Mouse (Mus musculus) stomach, embryonic 14.5 days (tissue): Measurements from ENCODE around the gene Csrp1. TPM values are rescaled to one million over a fixed set of nuclear protein-coding genes. Genes with fewer than 3 reads are reported as not detected.

Source experiments
- ATAC-seq: fragments of 200-750 bp; cut with Nextera tagmentation; 2 replicates; pipeline ENCODE4 v1.8.0; 2017; ENCODE audit warnings: low read depth, moderate TSS enrichment; ENCODE audit not compliant: insufficient number of reproducible peaks, insufficient read depth, low FRiP score
- H3K27ac ChIP-seq: fragments of 300-500 bp; sonication (generic); 2 replicates; pipeline ENCODE4 v1.5.1; 2014; ENCODE audit warnings: mild to moderate bottlenecking, low read length, moderate library complexity, mixed read lengths
- H3K27me3 ChIP-seq: fragments of 300-500 bp; sonication (generic); 2 replicates; pipeline ENCODE4 v1.6.1; 2014; ENCODE audit warnings: low read length, control low read depth, mixed read lengths; ENCODE audit not compliant: control insufficient read depth, insufficient read depth
- H3K36me3 ChIP-seq: fragments of 300-500 bp; sonication (generic); 2 replicates; pipeline ENCODE4 v1.6.1; 2014; ENCODE audit warnings: mild to moderate bottlenecking, control low read depth, low read length, moderate library complexity, mixed read lengths; ENCODE audit not compliant: control insufficient read depth, insufficient read depth
- H3K4me1 ChIP-seq: fragments of 300-500 bp; sonication (generic); 2 replicates; pipeline ENCODE4 v1.6.1; 2014; ENCODE audit warnings: low read length, control low read depth, mixed read lengths; ENCODE audit not compliant: control insufficient read depth, insufficient read depth
- H3K4me2 ChIP-seq: fragments of 300-500 bp; sonication (generic); replicated peaks from 2 replicates; pipeline ENCODE4 v1.6.1; 2014; ENCODE audit warnings: low read depth, low read length, control low read depth
- H3K4me3 ChIP-seq: fragments of 300-500 bp; sonication (generic); 2 replicates; pipeline ENCODE4 v1.5.1; 2014; ENCODE audit warnings: low read depth, low read length, control low read depth
- H3K9ac ChIP-seq: fragments of 300-500 bp; sonication (generic); replicated peaks from 2 replicates; pipeline ENCODE4 v1.6.1; 2014; ENCODE audit warnings: low read depth, mild to moderate bottlenecking, control low read depth, low read length, moderate library complexity, mixed read lengths
- H3K9me3 ChIP-seq: fragments of 300-500 bp; sonication (generic); 2 replicates; pipeline ENCODE4 v1.6.1; 2016; ENCODE audit warnings: low read depth, low read length, control low read depth; ENCODE audit not compliant: control insufficient read depth
- WGBS: fragments of 180-500 bp; shearing (Covaris S2); extraction: QIAGEN DNeasy Blood & Tissue Kit; methylation state at CpG from one replicate; pipeline ENCODE4 v1.1.7; 2014; 5-methylcytosine and 5-hydroxymethylcytosine counted together
- polyA plus RNA-seq: library from polyadenylated mRNA; unstranded; fragments of >200 nt; fragmentation: Nextera tagmentation; extraction: Ambion mirVana; gene quantifications from 2 replicates; pipeline ENCODE4 v1.2.1, GENCODE M21; 2014

Csrp1 gene
- polyA plus RNA-seq, 1 experiment from 2014 or later = 232 TPM

DNA sequence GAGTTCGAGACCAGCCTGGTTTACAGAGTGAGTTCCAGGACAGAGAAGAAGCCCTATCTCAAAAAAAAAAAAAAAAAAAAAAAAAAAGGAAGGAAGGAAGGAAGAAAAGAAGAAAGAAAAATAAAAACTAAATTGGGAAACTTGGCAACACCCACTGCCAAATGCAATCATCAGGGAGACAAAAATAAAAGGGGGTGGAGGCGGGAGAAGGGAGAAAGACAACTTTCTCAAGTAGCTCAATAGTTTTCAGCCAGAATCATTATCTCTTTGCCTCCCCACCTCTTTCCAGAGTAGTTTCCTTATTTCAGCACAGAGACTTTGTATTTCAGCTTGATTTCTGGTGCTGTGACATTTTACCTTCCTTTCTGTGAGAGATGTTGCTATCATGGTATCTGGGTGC lies 20.0 kb upstream of the Csrp1 start:
- Histone ChIP-seq H3K4me2 (no peak overlapping the region), H3K27ac (no peak overlapping the region)
- WGBS = 48% methylated on average over 2 of the region's 2 CpGs

GRCm38 (mm10) chr1:135700605-135701004 lies 19.3 kb upstream of the Csrp1 start:
- no peaks in the 10 kb centered on the region for H3K36me3 ChIP-seq
- H3K4me1 ChIP-seq = peaks cover 16% of the 10 kb centered on the region
- no peak overlapping the region for H3K27ac ChIP-seq
- no peak overlapping the region for H3K9ac ChIP-seq
- no peaks in the 10 kb centered on the region for H3K9me3 ChIP-seq
- ATAC-seq = peak; percentile 37; the same call in 1 of the 2 replicates
- H3K4me2 ChIP-seq = no peak overlapping the region
- 2% methylated on average over 7 of the region's 7 CpGs for WGBS
- no peaks in the 10 kb centered on the region for H3K27me3 ChIP-seq
- no peak overlapping the region for H3K4me3 ChIP-seq

More for the DNA sequence above, 20.0 kb upstream of the Csrp1 start:
- no peaks in the 10 kb centered on the region for H3K9me3 ChIP-seq
- no peak overlapping the region for H3K4me3 ChIP-seq
- H3K36me3 ChIP-seq = no peaks in the 10 kb centered on the region
- peaks cover 16% of the 10 kb centered on the region for H3K4me1 ChIP-seq
- no peaks in the 10 kb centered on the region for H3K27me3 ChIP-seq
- no peak for ATAC-seq
- H3K9ac ChIP-seq = no peak overlapping the region

- Histone ChIP-seq H3K27ac (no peak overlapping the region), H3K4me1 (peaks cover 16% of the 10 kb centered on the region), H3K27me3 (no peaks in the 10 kb centered on the region), H3K9me3 (no peaks in the 10 kb centered on the region), H3K9ac (no peak overlapping the region), H3K36me3 (no peaks in the 10 kb centered on the region), H3K4me2 (no peak overlapping the region), H3K4me3 (no peak overlapping the region)
- WGBS = 51% methylated on average over 3 of the region's 3 CpGs
- no peak for ATAC-seq
Measured at GRCm38 (mm10) chr1:135701314-135701713, 18.5 kb upstream of the Csrp1 start.

- no peak for ATAC-seq
- 44% methylated on average over 2 of the region's 2 CpGs for WGBS
Measured at GRCm38 (mm10) chr1:135702722-135703121, 17.1 kb upstream of the Csrp1 start.

GRCm38 (mm10) chr1:135704317-135704821 lies 15.5 kb upstream of the Csrp1 start:
- H3K9me3 ChIP-seq = no peaks in the 10 kb centered on the region
- H3K4me2 ChIP-seq = no peak overlapping the region
- no peak overlapping the region for H3K4me3 ChIP-seq
- no peak for ATAC-seq
- WGBS = 65% methylated on average over 3 of the region's 3 CpGs
- H3K36me3 ChIP-seq = no peaks in the 10 kb centered on the region
- H3K27me3 ChIP-seq = no peaks in the 10 kb centered on the region
- H3K27ac ChIP-seq = no peak overlapping the region
- no peak overlapping the region for H3K9ac ChIP-seq
- H3K4me1 ChIP-seq = peaks cover 3% of the 10 kb centered on the region; the same call in 1 of the 2 replicates

More at GRCm38 (mm10) chr1:135702722-135703121, 17.1 kb upstream of the Csrp1 start:
- Histone ChIP-seq H3K9me3 (no peaks in the 10 kb centered on the region), H3K4me2 (no peak overlapping the region), H3K4me3 (no peak overlapping the region), H3K36me3 (no peaks in the 10 kb centered on the region), H3K27ac (no peak overlapping the region), H3K27me3 (no peaks in the 10 kb centered on the region), H3K4me1 (peaks cover 14% of the 10 kb centered on the region), H3K9ac (no peak overlapping the region)

DNA sequence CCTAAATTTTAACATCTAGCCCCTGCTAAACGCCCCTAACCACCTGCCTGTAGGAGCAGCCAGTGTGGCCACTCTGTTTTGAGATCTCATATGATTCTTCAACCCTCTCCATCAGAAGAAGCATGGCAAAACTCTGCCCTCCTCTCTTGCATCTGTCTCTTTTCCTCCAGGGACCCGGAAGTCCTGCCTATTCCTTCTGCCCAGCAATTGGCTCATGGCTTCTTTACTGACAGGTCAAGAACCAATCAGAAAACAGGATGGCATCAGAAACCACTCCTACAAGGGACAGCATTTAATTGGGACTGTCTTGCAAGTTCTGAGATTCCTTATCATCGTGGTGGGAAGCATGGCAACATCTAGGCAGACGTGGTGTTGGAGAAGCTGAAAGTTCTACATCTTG lies 11.5 kb upstream of the Csrp1 start:
- Histone ChIP-seq H3K36me3 (no peaks in the 10 kb centered on the region), H3K4me2 (no peak overlapping the region), H3K4me1 (peaks cover 8% of the 10 kb centered on the region; the same call in 1 of the 2 replicates), H3K9me3 (no peaks in the 10 kb centered on the region), H3K4me3 (no peak overlapping the region), H3K27me3 (no peaks in the 10 kb centered on the region), H3K9ac (no peak overlapping the region), H3K27ac (no peak overlapping the region)
- ATAC-seq = no peak
- 38% methylated on average over 4 of the region's 4 CpGs for WGBS

DNA sequence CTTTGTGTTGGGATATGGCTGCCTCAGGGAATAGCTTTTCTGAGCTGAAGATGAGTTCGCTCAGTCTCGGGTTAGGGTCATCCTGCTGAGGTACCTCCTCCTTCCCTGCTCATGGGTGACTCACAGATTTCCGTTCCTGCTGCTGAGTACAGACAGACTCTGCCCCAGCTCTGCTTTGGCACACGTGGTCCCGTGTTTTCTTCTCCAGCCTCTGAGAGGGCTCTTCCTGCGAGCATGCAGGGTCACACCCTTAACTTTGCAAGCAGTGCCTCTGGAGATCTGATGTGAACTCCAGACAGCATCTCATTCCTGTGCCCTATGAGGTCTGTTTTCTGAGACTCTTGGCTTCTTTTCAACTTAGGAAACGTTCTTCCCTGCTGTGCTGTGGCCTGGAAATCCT lies 8.7 kb upstream of the Csrp1 start:
- 0 out of 2 replicates have a peak, but pooled peaks have one; percentile 28 for ATAC-seq
- Histone ChIP-seq H3K9me3 (no peaks in the 10 kb centered on the region), H3K27ac (0 out of 2 replicates have a peak overlapping the region, but pooled peaks have one; percentile 15), H3K9ac (no peak overlapping the region), H3K36me3 (no peaks in the 10 kb centered on the region), H3K4me3 (no peak overlapping the region), H3K4me2 (no peak overlapping the region), H3K27me3 (no peaks in the 10 kb centered on the region), H3K4me1 (peaks cover 8% of the 10 kb centered on the region; the same call in 1 of the 2 replicates)
- 30% methylated on average over 7 of the region's 7 CpGs for WGBS

DNA sequence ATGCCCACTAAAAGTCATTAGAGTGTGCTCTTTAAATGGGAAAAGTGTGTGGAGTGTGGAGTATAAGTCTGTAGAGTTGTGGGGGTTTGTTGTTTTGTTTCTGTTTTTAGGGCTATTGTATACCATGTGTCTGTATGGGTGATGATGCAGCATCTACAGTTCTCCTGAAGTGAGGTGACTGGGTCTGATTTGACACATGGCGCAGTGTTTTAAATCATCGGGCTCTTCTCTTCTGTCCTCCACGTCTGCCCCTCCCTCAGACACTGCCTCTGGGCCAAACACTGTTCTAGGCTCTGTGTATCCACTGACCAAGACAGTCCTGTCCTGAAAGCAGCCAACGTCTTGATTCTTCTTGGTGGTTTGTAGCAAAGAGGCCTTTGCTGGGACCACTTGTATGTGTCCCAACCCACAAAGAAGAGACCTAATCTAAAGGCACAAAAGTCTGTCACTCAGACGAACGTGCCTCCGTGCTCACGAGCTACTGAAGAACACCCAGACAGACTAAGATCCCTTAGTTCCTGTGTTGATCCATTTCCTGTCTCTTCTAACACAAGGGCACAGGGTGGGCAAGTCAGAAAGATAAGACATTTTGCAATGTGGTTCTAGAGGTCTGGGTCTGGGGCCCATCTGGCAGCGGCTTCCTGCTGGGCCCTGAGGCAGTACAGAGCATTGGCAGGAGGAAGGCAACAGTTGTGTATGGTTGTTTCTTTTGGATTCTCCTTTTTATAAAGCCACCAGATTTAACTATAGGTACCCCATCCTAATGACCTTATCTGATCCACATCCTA lies 5.6 kb upstream of the Csrp1 start:
- WGBS = 71% methylated on average over 9 of the region's 9 CpGs
- H3K4me3 ChIP-seq = no peak overlapping the region

More for the DNA sequence above, 5.6 kb upstream of the Csrp1 start:
- H3K9me3 ChIP-seq = no peaks in the 10 kb centered on the region
- H3K4me2 ChIP-seq = no peak overlapping the region
- H3K9ac ChIP-seq = no peak overlapping the region
- H3K4me1 ChIP-seq = peaks cover 8% of the 10 kb centered on the region; the same call in 1 of the 2 replicates
- H3K36me3 ChIP-seq = no peaks in the 10 kb centered on the region
- no peaks in the 10 kb centered on the region for H3K27me3 ChIP-seq
- no peak overlapping the region for H3K27ac ChIP-seq
- no peak for ATAC-seq
